32 mouse cellular contexts compared by ENCODE assay signal in the genomic region with DNA sequence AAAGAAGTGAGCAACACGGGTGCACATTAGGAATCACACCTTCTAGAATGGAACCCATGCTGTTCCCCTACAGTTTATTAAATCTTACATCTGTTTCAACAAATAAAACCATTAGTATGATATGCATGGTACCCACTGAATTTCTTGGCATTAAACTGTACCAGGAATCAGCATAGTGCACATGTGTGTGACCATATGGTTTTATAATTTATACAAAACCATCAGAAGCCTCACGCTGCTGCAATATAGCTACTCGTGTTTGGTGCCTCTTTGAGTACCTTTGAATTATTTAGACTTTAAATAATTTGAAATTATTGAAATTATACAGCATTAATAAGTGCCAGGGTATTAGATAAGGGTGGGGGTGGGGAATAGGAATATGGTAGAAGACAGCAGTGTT.
"Had no signal": no experiment of that assay in that cellular context is flagged by ENCODE, and none has a peak within 500 bp of the region (broad histone marks: within the 10 kb centered on the region; RNA-seq: fewer than 3 reads in every experiment).

No protein-coding gene starts in this region.

- H3K4me3 ChIP-seq: limb, embryonic 10.5 days; limb, embryonic 12.5 days; limb, embryonic 13.5 days; limb, embryonic 15.5 days; liver, embryonic 12.5 days; liver, embryonic 13.5 days; liver, embryonic 15.5 days; lung, embryonic 15.5 days; megakaryocyte, embryonic 14.5 days; midbrain, embryonic 10.5 days; midbrain, embryonic 12.5 days; midbrain, embryonic 13.5 days; midbrain, embryonic 15.5 days; myocyte; neural tube, embryonic 12.5 days had no signal

- ATAC-seq: liver, embryonic 12.5 days; liver, postnatal 0 days; lung, postnatal 0 days; midbrain, embryonic 13.5 days; midbrain, embryonic 15.5 days; midbrain, embryonic 16.5 days had no signal

- H3K4me1 ChIP-seq: limb, embryonic 10.5 days; limb, embryonic 12.5 days; limb, embryonic 13.5 days; limb, embryonic 15.5 days; liver, embryonic 12.5 days; liver, embryonic 13.5 days; liver, embryonic 15.5 days; lung, embryonic 15.5 days; megakaryocyte, embryonic 14.5 days; midbrain, embryonic 10.5 days; midbrain, embryonic 12.5 days; midbrain, embryonic 13.5 days; midbrain, embryonic 15.5 days; neural tube, embryonic 12.5 days had no signal

- H3K36me3 ChIP-seq: limb, embryonic 10.5 days; limb, embryonic 12.5 days; limb, embryonic 13.5 days; limb, embryonic 15.5 days; liver, embryonic 12.5 days; liver, embryonic 13.5 days; liver, embryonic 15.5 days; lung, embryonic 15.5 days; midbrain, embryonic 10.5 days; midbrain, embryonic 12.5 days; midbrain, embryonic 13.5 days; midbrain, embryonic 15.5 days; neural tube, embryonic 12.5 days had no signal

- H3K27me3 ChIP-seq: limb, embryonic 12.5 days; limb, embryonic 13.5 days; limb, embryonic 15.5 days; liver, embryonic 12.5 days; liver, embryonic 13.5 days; liver, embryonic 15.5 days; lung, embryonic 15.5 days; megakaryocyte, embryonic 14.5 days; midbrain, embryonic 12.5 days; midbrain, embryonic 13.5 days; midbrain, embryonic 15.5 days; neural tube, embryonic 12.5 days had no signal

- H3K9me3 ChIP-seq: limb, embryonic 10.5 days; limb, embryonic 12.5 days; limb, embryonic 13.5 days; limb, embryonic 15.5 days; liver, embryonic 12.5 days; liver, embryonic 13.5 days; liver, embryonic 15.5 days; lung, embryonic 15.5 days; megakaryocyte, embryonic 14.5 days; midbrain, embryonic 10.5 days; midbrain, embryonic 12.5 days; midbrain, embryonic 13.5 days; midbrain, embryonic 15.5 days; neural tube, embryonic 12.5 days had no signal

- H3K9ac ChIP-seq: limb, embryonic 12.5 days; limb, embryonic 13.5 days; limb, embryonic 15.5 days; liver, embryonic 12.5 days; liver, embryonic 13.5 days; liver, embryonic 14.5 days; liver, embryonic 15.5 days; liver, postnatal 0 days; lung, embryonic 14.5 days; lung, embryonic 15.5 days; midbrain, embryonic 12.5 days; midbrain, embryonic 13.5 days; midbrain, embryonic 15.5 days; neural tube, embryonic 12.5 days had no signal

- H3K4me2 ChIP-seq: limb, embryonic 12.5 days; limb, embryonic 13.5 days; limb, embryonic 15.5 days; liver, embryonic 11.5 days; liver, embryonic 12.5 days; liver, embryonic 13.5 days; liver, embryonic 15.5 days; lung, embryonic 14.5 days; lung, embryonic 15.5 days; midbrain, embryonic 11.5 days; midbrain, embryonic 12.5 days; midbrain, embryonic 13.5 days; midbrain, embryonic 15.5 days; neural tube, embryonic 12.5 days had no signal

- H3K27ac ChIP-seq: limb, embryonic 10.5 days; limb, embryonic 12.5 days; limb, embryonic 13.5 days; limb, embryonic 15.5 days; liver, embryonic 12.5 days; liver, embryonic 13.5 days; liver, embryonic 14.5 days; liver, embryonic 15.5 days; lung, embryonic 15.5 days; macrophage; midbrain, embryonic 10.5 days; midbrain, embryonic 12.5 days; midbrain, embryonic 13.5 days; midbrain, embryonic 15.5 days; neural tube, embryonic 12.5 days had no signal

- DNase-seq: left cerebral cortex, postnatal 4 days; liver; liver, embryonic 13.5 days; liver, postnatal 0 days; lung, adult 18-20 months; lung, adult 2 months; lung, embryonic 14.5 days; lung, postnatal 10 days; lung, postnatal 14 days; lung, postnatal 36 days; lung, postnatal 4 days; midbrain, embryonic 14.5 days had no signal
